Mouse (Mus musculus) ovary, postnatal 10 days (tissue): Measurements from ENCODE around the gene Xylb.
"Not testable (repeated sequence)": the region's sequence is repeated elsewhere in the genome, so short reads cannot be mapped to it uniquely, and the experiment has no call there.

Experiments
- DNase-seq: peaks from one replicate; pipeline ENCODE4 v3.0.0; 2022; ENCODE audit warnings: low spot score

Xylb gene

GRCm38 (mm10) chr9:119340909-119341816 is 16.0 kb upstream of the Xylb start, which contains the start of gene Myd88:
Gene Myd88, minus strand, starts transcription at chr9:119341411.
- DNase-seq: peak; percentile 77

- DNase-seq: no peak
Observed at GRCm38 (mm10) chr9:119342728-119343127, 14.5 kb upstream of the Xylb start.

- no peak for DNase-seq
Observed at GRCm38 (mm10) chr9:119346376-119346775, 10.8 kb upstream of the Xylb start.

GRCm38 (mm10) chr9:119350531-119350930 is 6.7 kb upstream of the Xylb start:
- no peak for DNase-seq

GRCm38 (mm10) chr9:119350947-119351705 is 6.1 kb upstream of the Xylb start:
- DNase-seq: no peak

- DNase-seq: peak; percentile 46
Observed at GRCm38 (mm10) chr9:119352060-119352459, 5.1 kb upstream of the Xylb start.

GRCm38 (mm10) chr9:119353926-119354325 is 3.3 kb upstream of the Xylb start:
- no peak for DNase-seq

GRCm38 (mm10) chr9:119355943-119356342 is 1.2 kb upstream of the Xylb start:
- no peak for DNase-seq

- DNase-seq: no peak
Observed at GRCm38 (mm10) chr9:119358058-119358429, 863 bp downstream of the Xylb start.

GRCm38 (mm10) chr9:119361416-119361815 is 4.2 kb downstream of the Xylb start:
- no peak for DNase-seq

GRCm38 (mm10) chr9:119363229-119363628 is 6.0 kb downstream of the Xylb start:
- no peak for DNase-seq

- no peak for DNase-seq
Observed at GRCm38 (mm10) chr9:119365284-119365683, 8.1 kb downstream of the Xylb start, which contains the start of gene Slc22a14. Gene Slc22a14, minus strand, starts transcription at chr9:119365553.

- no peak for DNase-seq
Observed at GRCm38 (mm10) chr9:119368367-119368766, 11.2 kb downstream of the Xylb start.

GRCm38 (mm10) chr9:119370770-119371169 is 13.6 kb downstream of the Xylb start:
- DNase-seq: not testable (repeated sequence)

GRCm38 (mm10) chr9:119371251-119371650 is 14.1 kb downstream of the Xylb start:
- no peak for DNase-seq

- no peak for DNase-seq
Observed at GRCm38 (mm10) chr9:119375008-119375407, 17.8 kb downstream of the Xylb start.

- no peak for DNase-seq
Observed at GRCm38 (mm10) chr9:119375556-119375955, 18.4 kb downstream of the Xylb start.

- DNase-seq: no peak
Observed at GRCm38 (mm10) chr9:119378231-119378630, 21.1 kb downstream of the Xylb start.

GRCm38 (mm10) chr9:119382603-119383002 is 25.4 kb downstream of the Xylb start:
- no peak for DNase-seq

GRCm38 (mm10) chr9:119388956-119389355 is 31.8 kb downstream of the Xylb start:
- DNase-seq: no peak

- DNase-seq: no peak
Observed at GRCm38 (mm10) chr9:119390214-119390613, 33.0 kb downstream of the Xylb start.

GRCm38 (mm10) chr9:119394808-119395207 is 37.6 kb downstream of the Xylb start:
- DNase-seq: no peak

- no peak for DNase-seq
Observed at GRCm38 (mm10) chr9:119401351-119401750, 44.2 kb downstream of the Xylb start.
